Mouse (Mus musculus) ES-E14 (cell line): ENCODE data around the gene Cfap44.

Experiments used
- CHD2 ChIP-seq: IDR thresholded peaks from 2 replicates; pipeline ENCODE4 v1.6.1; 2014; ENCODE audit warnings: mild to moderate bottlenecking, low read depth, low read length, inconsistent platforms
- MAFK ChIP-seq: IDR thresholded peaks from 2 replicates; pipeline ENCODE4 v1.6.1; 2014; ENCODE audit warnings: mild to moderate bottlenecking, low read depth, low read length, inconsistent platforms; ENCODE audit not compliant: insufficient read depth

GRCm38 (mm10) chr16:44458826-44459225, 64.2 kb downstream of the Cfap44 start:
- TF ChIP-seq MAFK (no peak), CHD2 (no peak)
